ENCODE assay signal across 23 mouse cellular contexts in genomic region chr9:114073681-114074080, GRCm38 (mm10). TPM values are rescaled to one million over a fixed set of nuclear protein-coding genes. Genes with fewer than 3 reads are reported as not detected.
A peak's percentile ranks its signal among the peaks of the same experiment; 100 is the strongest.
DNase-seq lines count a peak whose midpoint lies in the region; ATAC-seq and TF ChIP-seq lines count a peak whose summit lies in the region.
"Had no signal": no experiment of that assay in that cellular context is flagged by ENCODE, and none has a peak within 500 bp of the region (broad histone marks: within the 10 kb centered on the region; RNA-seq: fewer than 3 reads in every experiment).

No protein-coding gene starts in this region.

- DNase-seq in frontal cortex, postnatal 10 days (ENCODE audit: low spot score in 2 of 2): no peak
- DNase-seq in layer of hippocampus, postnatal 36 days: peak; percentile 11 to 29
- DNase-seq in right cerebral cortex, adult 2 months (ENCODE audit: low spot score in 2 of 2): peak; percentile 49 to 57
- no peak for DNase-seq in spleen, adult 12 weeks (ENCODE audit: low spot score)
- no peak for DNase-seq in testis, postnatal 10 days (ENCODE audit: low spot score)
- DNase-seq: adrenal gland, adult 8-10 months; cerebellum, adult 9-11 months; gastrocnemius, postnatal 25 days; heart, postnatal 4 days; midbrain, embryonic 14.5 days had no signal

- peak overlapping the region; percentile 35 for H3K4me3 ChIP-seq in E14TG2a.4 (replicated peaks; ENCODE audit: low read length)
- H3K4me3 ChIP-seq: embryonic facial prominence, embryonic 13.5 days; heart, embryonic 15.5 days; myocyte; stomach, embryonic 15.5 days had no signal

- ATAC-seq in frontal cortex, adult (ENCODE audit: low TSS enrichment): peak; percentile 84
- no peak for ATAC-seq in inflammation-experienced regulatory T-cells, adult 6 months
- ATAC-seq: hindbrain, embryonic 16.5 days; intestine, postnatal 0 days; lung, postnatal 0 days; Patski had no signal

- TF ChIP-seq CTCF in E14TG2a.4 (conservative IDR thresholded peaks at IDR 0.05; ENCODE audit: low read length): no peak

- no peaks in the 10 kb centered on the region for H3K36me3 ChIP-seq in E14TG2a.4 (ENCODE audit: insufficient read depth, low read length)
- H3K36me3 ChIP-seq: embryonic facial prominence, embryonic 13.5 days; heart, embryonic 15.5 days; stomach, embryonic 15.5 days had no signal

- peaks cover 11% of the 10 kb centered on the region for H3K4me1 ChIP-seq in E14TG2a.4 (replicated peaks; ENCODE audit: low read depth, low read length)
- H3K4me1 ChIP-seq: heart, embryonic 15.5 days; stomach, embryonic 15.5 days had no signal

- no peaks in the 10 kb centered on the region for H3K9me3 ChIP-seq in E14TG2a.4 (ENCODE audit: low read length)
- H3K9me3 ChIP-seq: embryonic facial prominence, embryonic 13.5 days; heart, embryonic 15.5 days; stomach, embryonic 15.5 days had no signal

- H3K27me3 ChIP-seq in E14TG2a.4 (ENCODE audit: insufficient read depth, low read length): peaks cover 38% of the 10 kb centered on the region
- H3K27me3 ChIP-seq: heart, embryonic 15.5 days; stomach, embryonic 15.5 days had no signal

RNA-seq across cellular contexts. Expression of gene Susd5, which starts 16.7 kb away (rescaled TPM):
- 1 to 10 TPM; 3.0 to 4.3 TPM for total RNA-seq in layer of hippocampus, postnatal 36 days (2021)
- not detected for polyA plus RNA-seq in inflammation-experienced regulatory T-cells, adult 6 months (2017; shearing (Covaris generic))
- total RNA-seq: megakaryocyte progenitor cell, adult 5-6 weeks had no signal
- polyA plus RNA-seq: lung, postnatal 0 days; Patski; thymus, postnatal 0 days had no signal

RNA-seq across cellular contexts. Expression of gene Fbxl2, which starts 27.7 kb away (rescaled TPM):
- 10 to 100 TPM; 32.1 to 37.4 TPM for total RNA-seq in layer of hippocampus, postnatal 36 days (2021)
- polyA plus RNA-seq in inflammation-experienced regulatory T-cells, adult 6 months (2017; shearing (Covaris generic)): 1 to 10 TPM in 2 of 3 experiments, under 1 TPM in 1; 0.58 to 6.3 (median 1.2) TPM

Comparison
In these comparisons a context has a peak if more than half of its experiments do, and no peak if none do; other contexts are left out.
1. DNase-seq: peak in layer of hippocampus, postnatal 36 days (2 of 2) and right cerebral cortex, adult 2 months (2 of 2); none in frontal cortex, postnatal 10 days (0 of 2), spleen, adult 12 weeks (single experiment) and testis, postnatal 10 days (single experiment).